Mouse (Mus musculus) MEL (cell line): ENCODE measurements around the gene Gja5. TPM values are rescaled to one million over a fixed set of nuclear protein-coding genes. Genes with fewer than 3 reads are reported as not detected.

Source experiments
- DNase-seq: peaks from one replicate; pipeline ENCODE4 v3.0.0; 2011; ENCODE audit warnings: low read depth, low spot score
- H3K27ac ChIP-seq: 2 replicates; pipeline ENCODE4 v1.5.1; 2012; ENCODE audit warnings: low read depth, mild to moderate bottlenecking, control low read depth, low read length, moderate library complexity; ENCODE audit not compliant: control insufficient read depth
- H3K27me3 ChIP-seq, 2 experiments: fragments of 150-350 bp in 1 of 2; sonication (generic) in 1 of 2; 2 replicates each; pipeline ENCODE4 v1.6.1; 2012; ENCODE audit warnings: low read length in 2 of 2, mild to moderate bottlenecking in 2 of 2, improper control_type of control experiment in 1 of 2, moderate library complexity in 1 of 2; ENCODE audit not compliant: insufficient read depth in 2 of 2, control insufficient read depth in 1 of 2
- H3K36me3 ChIP-seq, 2 experiments: 2 replicates each; pipeline ENCODE4 v1.6.1; 2012 to 2014; ENCODE audit warnings: low read length in 2 of 2, improper control_type of control experiment in 1 of 2, inconsistent platforms in 1 of 2, mild to moderate bottlenecking in 1 of 2; ENCODE audit not compliant: insufficient read depth in 2 of 2, control insufficient read depth in 1 of 2
- H3K4me1 ChIP-seq, 2 experiments: fragments of 150-350 bp in 1 of 2; sonication (generic) in 1 of 2; 2 replicates each; pipeline ENCODE4 v1.6.1; 2012; ENCODE audit warnings: low read length in 2 of 2, improper control_type of control experiment in 1 of 2, mild to moderate bottlenecking in 1 of 2; ENCODE audit not compliant: insufficient read depth in 2 of 2, control insufficient read depth in 1 of 2
- H3K4me3 ChIP-seq, 2 experiments: fragments of 150-350 bp in 1 of 2; sonication (generic) in 1 of 2; 2 replicates each; pipeline ENCODE4 v1.5.1; 2012; ENCODE audit warnings: low read depth in 2 of 2, low read length in 2 of 2, mild to moderate bottlenecking in 2 of 2, moderate library complexity in 2 of 2, control low read depth in 1 of 2, improper control_type of control experiment in 1 of 2; ENCODE audit not compliant: control insufficient read depth in 1 of 2, insufficient read depth in 1 of 2
- H3K79me2 ChIP-seq: 2 replicates; pipeline ENCODE4 v1.6.1; 2012; ENCODE audit warnings: mild to moderate bottlenecking, low read length, moderate library complexity; ENCODE audit not compliant: control insufficient read depth, poor library complexity, insufficient read depth
- H3K9ac ChIP-seq: 2 replicates; pipeline ENCODE4 v1.6.1; 2012; ENCODE audit warnings: low read depth, mild to moderate bottlenecking, control low read depth, low read length, moderate library complexity; ENCODE audit not compliant: control insufficient read depth, poor library complexity, severe bottlenecking
- H3K9me3 ChIP-seq: fragments of 150-350 bp; sonication (generic); replicated peaks from 2 replicates; pipeline ENCODE4 v1.6.1; 2012; ENCODE audit warnings: mild to moderate bottlenecking, low read length, improper control_type of control experiment, moderate library complexity; ENCODE audit not compliant: insufficient read depth
- BHLHE40 ChIP-seq: IDR thresholded peaks from 2 replicates; pipeline ENCODE4 v1.6.1; 2012; ENCODE audit warnings: low read depth, mild to moderate bottlenecking, inconsistent platforms, low read length, improper control_type of control experiment, borderline replicate concordance
- CHD1 ChIP-seq: IDR thresholded peaks from 2 replicates; pipeline ENCODE4 v1.6.1; 2012; ENCODE audit warnings: low read depth, mild to moderate bottlenecking, inconsistent platforms, low read length, improper control_type of control experiment
- CTCF ChIP-seq, 3 experiments: IDR thresholded peaks in 2 of 3; conservative IDR thresholded peaks in 1 of 3; 2 replicates each; pipeline ENCODE4 v1.5.1; 2011 to 2012; ENCODE audit warnings: low read length in 3 of 3, low read depth in 2 of 3, mild to moderate bottlenecking in 2 of 3, improper control_type of control experiment in 1 of 3, inconsistent platforms in 1 of 3, mixed read lengths in 1 of 3, moderate library complexity in 1 of 3; ENCODE audit not compliant: control insufficient read depth in 1 of 3, insufficient read depth in 1 of 3, poor library complexity in 1 of 3, severe bottlenecking in 1 of 3
- GABPA ChIP-seq: IDR thresholded peaks from 2 replicates; pipeline ENCODE4 v1.6.1; 2012; ENCODE audit warnings: low read depth, mild to moderate bottlenecking, inconsistent platforms, low read length, improper control_type of control experiment, moderate library complexity
- GATA1 ChIP-seq: IDR thresholded peaks from 2 replicates; pipeline ENCODE4 v1.6.1; 2011; ENCODE audit warnings: low read depth, low read length, improper control_type of control experiment
- HCFC1 ChIP-seq: IDR thresholded peaks from 2 replicates; pipeline ENCODE4 v1.6.1; 2012; ENCODE audit warnings: low read depth, mild to moderate bottlenecking, inconsistent platforms, low read length, improper control_type of control experiment, moderate library complexity
- KAT2A ChIP-seq: conservative IDR thresholded peaks from 2 replicates; pipeline ENCODE4 v1.6.1; 2012; ENCODE audit warnings: low read depth, low read length, improper control_type of control experiment, inconsistent platforms
- MAFK ChIP-seq: IDR thresholded peaks from 2 replicates; pipeline ENCODE4 v1.6.1; 2011; ENCODE audit warnings: low read depth, mild to moderate bottlenecking, low read length, improper control_type of control experiment, borderline replicate concordance
- NELFE ChIP-seq: IDR thresholded peaks from 2 replicates; pipeline ENCODE4 v1.6.1; 2011; ENCODE audit warnings: low read depth, low read length, improper control_type of control experiment
- POLR2AphosphoS2 ChIP-seq: IDR thresholded peaks from 2 replicates; pipeline ENCODE4 v1.6.1; 2011; ENCODE audit warnings: low read length, improper control_type of control experiment
- POLR2AphosphoS5 ChIP-seq: IDR thresholded peaks from 2 replicates; pipeline ENCODE4 v1.6.1; 2012; ENCODE audit warnings: low read depth, borderline replicate concordance, mild to moderate bottlenecking, inconsistent platforms, low read length, moderate library complexity, mixed read lengths
- RAD21 ChIP-seq: IDR thresholded peaks from 2 replicates; pipeline ENCODE4 v1.6.1; 2011; ENCODE audit warnings: mild to moderate bottlenecking, low read depth, low read length, improper control_type of control experiment
- SIN3A ChIP-seq: IDR thresholded peaks from 2 replicates; pipeline ENCODE4 v1.6.1; 2012; ENCODE audit warnings: low read length, improper control_type of control experiment, inconsistent platforms
- SMC3 ChIP-seq: IDR thresholded peaks from 2 replicates; pipeline ENCODE4 v1.6.1; 2011; ENCODE audit warnings: low read depth, low read length, improper control_type of control experiment
- UBTF ChIP-seq: IDR thresholded peaks from 2 replicates; pipeline ENCODE4 v1.6.1; 2012; ENCODE audit warnings: low read depth, mild to moderate bottlenecking, inconsistent platforms, low read length, improper control_type of control experiment, moderate library complexity, borderline replicate concordance; ENCODE audit not compliant: insufficient read depth
- USF1 ChIP-seq: IDR thresholded peaks from 2 replicates; pipeline ENCODE4 v1.6.1; 2014; ENCODE audit warnings: low read depth, mild to moderate bottlenecking, inconsistent platforms, low read length, improper control_type of control experiment, moderate library complexity
- ZMIZ1 ChIP-seq: IDR thresholded peaks from 2 replicates; pipeline ENCODE4 v1.6.1; 2012; ENCODE audit warnings: low read depth, mild to moderate bottlenecking, inconsistent platforms, low read length, improper control_type of control experiment, moderate library complexity
- polyA plus RNA-seq, 2 experiments: library from polyadenylated mRNA; stranded (reverse) in 1 of 2; unstranded in 1 of 2; fragments of >175 nt in 1 of 2; fragments of >200 nt in 1 of 2; gene quantifications; 2 replicates each; pipeline versions ENCODE4 v1.2.1 to v1.2.4; 2012; ENCODE audit warnings: low replicate concordance in 2 of 2, low read depth in 1 of 2; ENCODE audit not compliant: insufficient read length in 2 of 2, insufficient read depth in 1 of 2, missing spikeins in 1 of 2
- total RNA-seq: library from RNA; depleted of rRNA; stranded (reverse); fragments of 300-350 nt; gene quantifications from 2 replicates; pipeline ENCODE4 v1.2.3, GENCODE M21; 2012

The Gja5 gene
- total and polyA plus RNA-seq, 3 experiments, result 0.03 to 0.08 TPM; not detected in 1

DNA sequence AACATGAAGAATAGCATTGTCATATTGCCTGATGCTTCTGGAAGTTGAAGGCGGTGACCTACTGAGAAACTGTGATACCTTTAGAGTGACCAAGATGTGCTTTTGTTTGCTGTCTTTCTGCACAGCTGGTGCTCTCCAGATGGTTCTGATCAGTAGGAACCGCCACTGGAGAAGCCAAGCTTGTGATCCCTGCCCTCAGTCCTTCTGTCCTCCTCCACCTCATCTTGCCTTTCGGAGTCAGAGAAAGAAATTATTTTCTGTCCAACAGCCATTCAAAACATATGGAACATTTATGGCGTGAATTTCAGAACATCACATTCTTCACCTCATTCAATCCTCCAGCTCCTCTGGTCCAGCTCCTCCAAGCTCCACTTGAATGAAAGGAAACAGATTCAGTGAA, 143.3 kb downstream of the Gja5 start:
- Histone ChIP-seq H3K9me3 (no peaks in the 10 kb centered on the region), H3K27me3 (0 out of 4 replicates have a peak, but pooled peaks cover 0 to 2% of the 10 kb centered on the region in 2 experiments), H3K79me2 (no peaks in the 10 kb centered on the region), H3K27ac (no peak overlapping the region), H3K36me3 (no peaks in the 10 kb centered on the region), H3K4me1 (peaks cover 0 to 3% of the 10 kb centered on the region in 2 experiments; a peak in 1 of 4 replicates), H3K9ac (no peak overlapping the region), H3K4me3 (no peak overlapping the region)
- no peak for DNase-seq
- TF ChIP-seq GABPA (no peak), MAFK (no peak)

DNA sequence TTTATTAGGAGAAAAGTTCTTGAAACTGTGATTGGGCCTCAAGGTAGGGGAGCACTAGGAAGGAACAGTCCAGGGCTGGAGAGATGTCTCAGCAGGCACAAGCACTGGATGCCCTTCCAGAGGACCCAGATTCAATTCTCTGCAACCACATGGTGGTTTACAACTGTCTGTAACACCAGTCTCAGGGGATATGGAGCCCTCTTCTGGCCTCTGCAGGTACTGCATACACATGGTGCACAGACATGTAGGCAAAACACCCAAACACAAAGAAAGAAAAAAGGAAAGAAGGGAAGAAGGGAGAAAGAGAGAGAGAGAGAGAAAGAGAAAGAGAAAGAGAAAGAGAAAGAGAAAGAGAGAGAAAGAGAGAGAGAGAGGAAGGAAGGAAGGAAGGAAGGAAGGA, 143.9 kb downstream of the Gja5 start:
- Histone ChIP-seq H3K27ac (no peak overlapping the region), H3K36me3 (no peaks in the 10 kb centered on the region), H3K9me3 (no peaks in the 10 kb centered on the region), H3K4me1 (peaks cover 0 to 3% of the 10 kb centered on the region in 2 experiments; a peak in 1 of 4 replicates), H3K79me2 (no peaks in the 10 kb centered on the region), H3K4me3 (no peak overlapping the region), H3K27me3 (peaks cover 2 to 3% of the 10 kb centered on the region in 2 experiments), H3K9ac (no peak overlapping the region)
- peak; percentile 59 for DNase-seq
- TF ChIP-seq CTCF (IDR thresholded peaks at IDR 0.05 in 2 of 3, conservative IDR thresholded peaks at IDR 0.05 in 1 of 3; ENCODE audit: control insufficient read depth in 1 of 3, insufficient read depth in 1 of 3, low read depth in 2 of 3, low read length in 3 of 3, poor library complexity in 1 of 3, severe bottlenecking in 1 of 3) (peak; percentile 60 to 69 (median 62)), UBTF (no peak), RAD21 (peak; percentile 45), SMC3 (peak; percentile 65)

DNA sequence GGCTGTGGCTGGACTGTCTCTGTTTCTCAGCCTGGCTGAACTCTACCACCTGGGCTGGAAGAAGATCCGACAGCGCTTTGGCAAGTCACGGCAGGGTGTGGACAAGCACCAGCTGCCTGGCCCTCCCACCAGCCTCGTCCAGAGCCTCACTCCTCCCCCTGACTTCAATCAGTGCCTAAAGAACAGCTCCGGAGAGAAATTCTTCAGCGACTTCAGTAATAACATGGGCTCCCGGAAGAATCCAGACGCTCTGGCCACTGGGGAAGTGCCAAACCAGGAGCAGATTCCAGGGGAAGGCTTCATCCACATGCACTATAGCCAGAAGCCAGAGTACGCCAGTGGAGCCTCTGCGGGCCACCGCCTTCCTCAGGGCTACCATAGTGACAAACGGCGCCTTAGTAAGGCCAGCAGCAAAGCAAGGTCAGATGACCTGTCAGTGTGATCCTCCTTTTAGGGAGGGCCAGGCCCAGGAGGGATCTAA, 146.8 kb downstream of the Gja5 start:
- Histone ChIP-seq H3K79me2 (no peaks in the 10 kb centered on the region), H3K36me3 (no peaks in the 10 kb centered on the region), H3K27me3 (peaks cover 0 to 4% of the 10 kb centered on the region in 2 experiments), H3K4me3 (no peak overlapping the region), H3K27ac (no peak overlapping the region), H3K4me1 (no peaks in the 10 kb centered on the region), H3K9me3 (no peaks in the 10 kb centered on the region), H3K9ac (no peak overlapping the region)
- TF ChIP-seq BHLHE40, result no peak
- TF ChIP-seq POLR2AphosphoS2, result no peak
- TF ChIP-seq ZMIZ1, result no peak
- no peak for TF ChIP-seq KAT2A
- no peak for TF ChIP-seq CTCF (IDR thresholded peaks at IDR 0.05 in 2 of 3, conservative IDR thresholded peaks at IDR 0.05 in 1 of 3; ENCODE audit: control insufficient read depth in 1 of 3, insufficient read depth in 1 of 3, low read depth in 2 of 3, low read length in 3 of 3, poor library complexity in 1 of 3, severe bottlenecking in 1 of 3)
- TF ChIP-seq USF1, result no peak
- no peak for TF ChIP-seq MAFK
- TF ChIP-seq NELFE, result no peak
- TF ChIP-seq SIN3A, result no peak
- TF ChIP-seq GATA1, result no peak
- TF ChIP-seq CHD1, result no peak
- TF ChIP-seq HCFC1, result no peak
- no peak for TF ChIP-seq UBTF
- no peak for TF ChIP-seq POLR2AphosphoS5
- no peak for DNase-seq
